Mouse (Mus musculus): ENCODE results near the gene Mov10l1. TPM values are rescaled to one million over a fixed set of nuclear protein-coding genes. Genes with fewer than 3 reads are reported as not detected.

The Mov10l1 gene
- polyA plus RNA-seq, 1 experiment, result not detected

GRCm38 (mm10) chr15:89061761-89062517 lies 79.2 kb downstream of the Mov10l1 start:
- no peak for TF ChIP-seq GATA1 (IDR thresholded peaks at IDR 0.05; ENCODE audit: low read length)

GRCm38 (mm10) chr15:89062518-89062910 lies 79.8 kb downstream of the Mov10l1 start:
- TF ChIP-seq GATA1 (IDR thresholded peaks at IDR 0.05; ENCODE audit: low read length), result no peak

- no peak for TF ChIP-seq GATA1 (IDR thresholded peaks at IDR 0.05; ENCODE audit: low read length)
Observed at GRCm38 (mm10) chr15:89063001-89063400, 80.3 kb downstream of the Mov10l1 start.

- TF ChIP-seq GATA1 (IDR thresholded peaks at IDR 0.05; ENCODE audit: low read length), result no peak
Observed at GRCm38 (mm10) chr15:89063536-89063935, 80.8 kb downstream of the Mov10l1 start.

- no peak for TF ChIP-seq GATA1 (IDR thresholded peaks at IDR 0.05; ENCODE audit: low read length)
Observed at GRCm38 (mm10) chr15:89064891-89065290, 82.2 kb downstream of the Mov10l1 start.

GRCm38 (mm10) chr15:89067609-89068008 lies 84.9 kb downstream of the Mov10l1 start:
- TF ChIP-seq GATA1 (IDR thresholded peaks at IDR 0.05; ENCODE audit: low read length), result no peak

- TF ChIP-seq GATA1 (IDR thresholded peaks at IDR 0.05; ENCODE audit: low read length), result no peak
Observed at GRCm38 (mm10) chr15:89068226-89068625, 85.5 kb downstream of the Mov10l1 start.

GRCm38 (mm10) chr15:89069336-89069840 lies 86.7 kb downstream of the Mov10l1 start:
- no peak for TF ChIP-seq GATA1 (IDR thresholded peaks at IDR 0.05; ENCODE audit: low read length)

GRCm38 (mm10) chr15:89070606-89071005 lies 87.9 kb downstream of the Mov10l1 start:
- TF ChIP-seq GATA1 (IDR thresholded peaks at IDR 0.05; ENCODE audit: low read length), result no peak

GRCm38 (mm10) chr15:89073993-89074603 lies 91.4 kb downstream of the Mov10l1 start:
- TF ChIP-seq GATA1 (IDR thresholded peaks at IDR 0.05; ENCODE audit: low read length), result no peak

- no peak for TF ChIP-seq GATA1 (IDR thresholded peaks at IDR 0.05; ENCODE audit: low read length)
Observed at GRCm38 (mm10) chr15:89074613-89075477, 92.1 kb downstream of the Mov10l1 start, which contains the start of gene Trabd. TSS of gene Trabd (plus strand) at chr15:89075124.

GRCm38 (mm10) chr15:89075478-89076147 lies 92.9 kb downstream of the Mov10l1 start:
- no peak for TF ChIP-seq GATA1 (IDR thresholded peaks at IDR 0.05; ENCODE audit: low read length)

GRCm38 (mm10) chr15:89076156-89076731 lies 93.5 kb downstream of the Mov10l1 start:
- TF ChIP-seq GATA1 (IDR thresholded peaks at IDR 0.05; ENCODE audit: low read length), result no peak

GRCm38 (mm10) chr15:89078208-89078836 lies 95.6 kb downstream of the Mov10l1 start:
- no peak for TF ChIP-seq GATA1 (IDR thresholded peaks at IDR 0.05; ENCODE audit: low read length)
